Mouse (Mus musculus) urinary bladder, adult 2 months (tissue): ENCODE measurements around the gene Eid2b. TPM values are rescaled to one million over a fixed set of nuclear protein-coding genes. Genes with fewer than 3 reads are reported as not detected.

ENCODE experiments used
- DNase-seq: peaks from one replicate; pipeline ENCODE4 v3.0.0; 2022; ENCODE audit warnings: low spot score
- polyA plus RNA-seq: library from polyadenylated mRNA; depleted of rRNA; stranded (reverse); fragments of >200 nt; gene quantifications from 2 replicates; pipeline ENCODE4 v1.2.3, GENCODE M21; 2012; rRNA removed

The Eid2b gene
- polyA plus RNA-seq, 1 experiment, result 9.4 TPM

- DNase-seq, result no peak
Measured at GRCm38 (mm10) chr7:28301616-28302433, 24.3 kb downstream of the Eid2b start, which contains the start of gene Dll3. Gene Dll3 (minus strand): TSS chr7:28302238.

GRCm38 (mm10) chr7:28305641-28306040 is 28.1 kb downstream of the Eid2b start:
- DNase-seq, result no peak

GRCm38 (mm10) chr7:28306216-28306615 is 28.7 kb downstream of the Eid2b start:
- DNase-seq, result no peak

GRCm38 (mm10) chr7:28309737-28310136 is 32.2 kb downstream of the Eid2b start:
- no peak for DNase-seq

GRCm38 (mm10) chr7:28311151-28311925 is 33.8 kb downstream of the Eid2b start:
- DNase-seq, result no peak

- peak; percentile 96 for DNase-seq
Measured at GRCm38 (mm10) chr7:28311926-28312543, 34.5 kb downstream of the Eid2b start, which contains the start of gene Timm50. Gene Timm50 (minus strand): TSS chr7:28312072.

GRCm38 (mm10) chr7:28318036-28318435 is 40.5 kb downstream of the Eid2b start:
- DNase-seq, result no peak

GRCm38 (mm10) chr7:28318714-28319113 is 41.2 kb downstream of the Eid2b start:
- no peak for DNase-seq

GRCm38 (mm10) chr7:28321974-28322720 is 44.6 kb downstream of the Eid2b start:
- no peak for DNase-seq

- DNase-seq, result no peak
Measured at GRCm38 (mm10) chr7:28325293-28325692, 47.8 kb downstream of the Eid2b start.

- no peak for DNase-seq
Measured at GRCm38 (mm10) chr7:28326457-28326856, 48.9 kb downstream of the Eid2b start.

- DNase-seq, result no peak
Measured at GRCm38 (mm10) chr7:28328260-28328659, 50.7 kb downstream of the Eid2b start.

Other genes starting within 250 kb of the Eid2b start
- 143 and 175 TPM in 2 replicates for gene Psmc4, start 227.6 kb upstream of the Eid2b start, polyA plus RNA-seq
- 1.3 TPM in 2 replicates for gene Fcgbp, start 206.5 kb upstream of the Eid2b start, polyA plus RNA-seq
- gene 9530053A07Rik, start 148.3 kb upstream of the Eid2b start, polyA plus RNA-seq, result 0.01 TPM in 1 of 2 replicates, not detected in the other
- gene Fbl, start 108.0 kb upstream of the Eid2b start, polyA plus RNA-seq, result 88.9 and 108 TPM in 2 replicates
- 11.7 and 17.6 TPM in 2 replicates for gene Dyrk1b, start 98.3 kb upstream of the Eid2b start, polyA plus RNA-seq
- gene Eid2, start 9.9 kb upstream of the Eid2b start, polyA plus RNA-seq, result 14.8 and 15.6 TPM in 2 replicates
- 0.19 TPM in 1 of 2 replicates, not detected in the other for gene Selenov, start 13.4 kb downstream of the Eid2b start, polyA plus RNA-seq
- not detected in 2 replicates for gene Dll3, start 24.5 kb downstream of the Eid2b start, polyA plus RNA-seq
- 33.7 and 41.8 TPM in 2 replicates for gene Timm50, start 34.3 kb downstream of the Eid2b start, polyA plus RNA-seq
- 60.7 and 72.5 TPM in 2 replicates for gene Supt5, start 61.0 kb downstream of the Eid2b start, polyA plus RNA-seq
- 1,939 and 2,023 TPM in 2 replicates for gene Rps16, start 72.9 kb downstream of the Eid2b start, polyA plus RNA-seq
- gene Plekhg2, start 94.9 kb downstream of the Eid2b start, polyA plus RNA-seq, result 11.7 and 23.9 TPM in 2 replicates
- gene Zfp36, start 102.5 kb downstream of the Eid2b start, polyA plus RNA-seq, result 33.5 and 34.1 TPM in 2 replicates
- 25.6 and 30.8 TPM in 2 replicates for gene Med29, start 115.0 kb downstream of the Eid2b start, polyA plus RNA-seq
- gene Paf1, start 115.2 kb downstream of the Eid2b start, polyA plus RNA-seq, result 108 and 130 TPM in 2 replicates
- gene Gmfg, start 159.7 kb downstream of the Eid2b start, polyA plus RNA-seq, result 18.6 and 20.7 TPM in 2 replicates
- 3.9 and 4.3 TPM in 2 replicates for gene Lrfn1, start 174.2 kb downstream of the Eid2b start, polyA plus RNA-seq
- not detected in 2 replicates for gene Ifnl2, start 232.7 kb downstream of the Eid2b start, polyA plus RNA-seq
- gene Ifnl3, start 245.1 kb downstream of the Eid2b start, polyA plus RNA-seq, result not detected in 2 replicates